Mouse (Mus musculus) stomach, postnatal 0 days (tissue): ENCODE measurements around the gene Upp2.

Source experiments
- CTCF ChIP-seq: IDR thresholded peaks from 2 replicates; pipeline ENCODE4 v1.5.1; 2016; ENCODE audit warnings: antibody characterized with exemption, low read depth, mild to moderate bottlenecking, moderate library complexity
- EP300 ChIP-seq: optimal IDR thresholded peaks from 2 replicates; pipeline ENCODE3; 2016; ENCODE audit warnings: antibody characterized with exemption

DNA sequence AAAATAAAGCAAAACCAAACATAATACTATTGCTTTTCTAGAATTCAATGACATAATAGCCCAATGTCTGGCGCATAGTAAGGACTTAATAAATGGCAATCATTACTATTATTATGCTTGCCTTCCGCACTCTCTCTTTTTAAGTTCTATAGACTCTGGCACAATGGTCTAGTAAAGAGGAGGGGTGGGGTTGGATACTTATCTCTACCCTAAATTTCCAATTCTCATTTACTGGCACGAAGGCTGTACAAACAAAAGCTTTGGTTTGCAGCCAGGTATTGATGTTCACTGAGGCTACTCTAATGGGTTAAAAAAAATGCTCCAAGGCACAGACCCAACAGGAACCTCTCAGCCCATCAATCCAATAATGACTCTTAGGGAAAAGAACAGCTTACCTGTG lies 61.9 kb downstream of the Upp2 start:
- no peak for TF ChIP-seq CTCF
- no peak for TF ChIP-seq EP300
